Mouse (Mus musculus) layer of hippocampus, adult 9-11 months (tissue): ENCODE data around the gene Amph.

Experiments
- DNase-seq: peaks from one replicate; pipeline ENCODE4 v3.0.0; 2022

Gene Amph

GRCm38 (mm10) chr13:19147468-19147867 lies 199.5 kb downstream of the Amph start:
- DNase-seq: no peak

DNA sequence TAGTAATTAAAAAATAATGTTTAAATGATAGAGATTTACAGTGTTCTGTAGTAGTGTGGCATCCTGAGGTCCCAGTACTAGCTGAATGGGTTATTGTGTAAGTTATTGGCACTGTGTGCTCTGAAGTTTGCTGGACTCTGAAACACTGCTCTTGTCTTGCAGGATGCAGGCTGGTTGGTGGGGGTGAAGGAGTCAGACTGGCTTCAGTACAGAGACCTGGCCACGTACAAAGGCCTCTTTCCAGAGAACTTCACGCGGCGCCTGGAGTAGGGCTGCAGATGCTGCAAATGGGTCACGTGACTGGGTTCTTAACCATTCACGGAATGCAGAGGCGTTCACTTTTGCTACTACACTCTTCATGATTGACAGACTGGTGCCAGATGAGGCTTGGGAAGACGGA lies 201.6 kb downstream of the Amph start:
- DNase-seq: no peak

- DNase-seq: no peak
These were observed 202.7 kb downstream of the Amph start for GRCm38 (mm10) chr13:19150438-19151301.

DNA sequence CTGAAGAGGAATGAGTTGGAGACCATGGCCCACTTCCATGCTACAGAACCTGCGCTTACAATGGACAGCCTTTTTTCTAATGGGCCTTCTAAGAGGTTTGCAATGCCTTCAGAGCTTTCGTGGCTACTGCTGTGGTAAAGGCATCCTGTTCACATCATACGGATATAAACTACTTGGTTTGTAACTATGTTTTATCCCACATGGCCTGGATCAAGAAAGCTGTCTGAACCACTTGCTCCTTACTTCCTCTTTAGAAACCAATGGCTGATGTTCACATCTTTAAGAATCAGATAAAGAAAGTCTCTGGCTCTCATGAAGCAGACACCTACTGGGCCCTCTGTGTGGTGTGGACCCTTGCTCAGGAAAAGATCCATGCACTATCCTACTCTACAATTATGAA lies 204.1 kb downstream of the Amph start:
- no peak for DNase-seq

- peak; percentile 41 for DNase-seq
These were observed 210.5 kb downstream of the Amph start for GRCm38 (mm10) chr13:19158484-19158883.

DNA sequence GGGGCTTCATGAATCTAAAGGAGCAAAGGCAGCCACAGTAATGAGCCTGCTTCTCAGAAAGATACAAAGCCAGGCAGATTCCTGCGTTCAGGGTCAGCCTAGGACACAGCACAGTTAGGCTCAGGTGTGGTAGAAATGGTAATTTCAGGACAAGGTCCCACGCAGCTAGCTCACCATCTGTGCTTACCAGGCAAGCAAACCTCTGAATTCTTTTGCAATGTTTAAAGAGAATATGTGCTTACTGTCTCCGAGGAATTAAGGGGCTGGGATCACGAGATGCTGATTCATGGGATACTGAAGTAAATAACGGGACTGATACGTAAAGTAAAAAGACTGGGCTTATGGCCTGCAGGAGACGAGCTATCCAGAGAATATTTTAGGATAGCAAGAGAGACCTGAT lies 212.6 kb downstream of the Amph start:
- no peak for DNase-seq

GRCm38 (mm10) chr13:19161111-19161510 lies 213.1 kb downstream of the Amph start:
- no peak for DNase-seq

DNA sequence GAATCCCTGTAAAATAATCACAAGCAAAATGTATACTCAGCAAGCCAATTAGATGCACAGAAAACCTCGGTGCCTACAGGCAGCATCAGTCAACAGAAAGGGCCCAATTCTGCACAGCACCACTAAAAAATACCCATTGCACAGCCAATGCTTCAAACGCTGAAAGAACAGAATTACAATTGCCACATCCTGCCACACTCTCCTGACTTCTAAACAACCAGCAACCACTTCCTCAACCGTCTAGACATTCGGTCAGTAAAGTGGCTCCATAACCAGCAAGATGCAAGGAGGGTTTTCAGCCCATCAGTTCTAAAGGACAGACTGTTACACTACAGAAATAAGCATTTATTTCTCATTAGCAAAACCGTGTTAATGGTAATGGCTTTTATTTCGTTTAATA lies 214.1 kb downstream of the Amph start:
- no peak for DNase-seq

GRCm38 (mm10) chr13:19177662-19178259 lies 229.8 kb downstream of the Amph start:
- DNase-seq: peak; percentile 47

DNA sequence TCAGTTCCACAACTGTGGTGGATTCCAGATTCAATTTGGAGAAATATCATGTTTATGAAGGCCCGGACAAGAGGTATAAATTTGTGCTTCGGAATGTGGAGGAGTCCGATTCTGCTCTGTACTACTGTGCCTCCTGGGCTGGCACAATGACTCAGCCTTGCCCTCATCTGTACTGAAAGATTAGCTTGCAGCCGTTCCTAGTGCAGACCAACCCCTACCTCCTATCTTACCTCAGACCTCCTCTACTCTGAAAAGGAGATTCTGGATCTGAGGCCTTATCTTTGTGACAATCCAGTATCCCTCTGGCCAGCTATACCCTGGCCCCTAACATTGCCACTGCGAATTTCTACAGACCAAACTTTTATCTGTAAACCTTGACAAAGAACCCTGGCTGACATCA lies 230.3 kb downstream of the Amph start:
- DNase-seq: no peak

DNA sequence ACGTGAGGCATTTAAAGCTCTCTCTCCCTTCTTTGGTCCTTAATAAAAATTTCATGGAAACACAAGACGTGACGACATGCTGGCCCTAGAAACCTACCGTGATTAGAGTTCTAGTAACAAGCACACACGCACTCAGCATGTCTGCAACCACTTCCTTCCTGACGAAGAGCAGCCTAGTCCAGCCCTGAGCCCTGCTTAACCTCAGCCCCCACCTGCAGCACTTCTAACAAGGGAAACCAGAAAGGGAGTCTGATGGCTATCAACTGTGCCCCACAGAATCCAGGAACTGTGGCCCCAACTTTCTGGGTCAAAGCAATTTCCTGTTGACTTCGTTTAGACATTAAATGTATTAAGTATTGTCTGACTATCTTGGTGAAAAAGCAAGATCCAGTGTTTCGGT lies 234.3 kb downstream of the Amph start:
- no peak for DNase-seq

DNA sequence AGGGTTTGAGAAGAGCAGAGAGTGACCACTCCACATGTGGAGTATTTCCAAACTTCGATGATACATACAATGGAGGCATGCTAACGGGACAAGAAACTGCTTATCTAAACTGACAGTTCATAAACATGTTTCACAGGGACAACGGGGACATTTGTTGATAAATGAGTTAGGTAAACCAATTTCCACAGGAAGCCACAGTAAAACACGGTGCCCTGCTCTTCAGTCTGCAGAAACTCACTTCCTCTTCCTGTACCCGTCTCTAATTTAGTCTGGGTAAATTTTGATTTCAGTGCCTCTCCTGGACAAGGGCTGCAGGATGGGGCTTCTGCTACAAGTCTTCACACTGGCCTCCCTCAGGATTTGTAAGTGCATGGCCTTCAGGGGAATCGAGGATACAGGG lies 242.0 kb downstream of the Amph start:
- DNase-seq: no peak

- no peak for DNase-seq
These were observed 246.8 kb downstream of the Amph start for GRCm38 (mm10) chr13:19194803-19195202.

GRCm38 (mm10) chr13:19195456-19195855 lies 247.5 kb downstream of the Amph start:
- no peak for DNase-seq
